Mouse (Mus musculus): ENCODE results near the gene Tmem247. TPM values are rescaled to one million over a fixed set of nuclear protein-coding genes. Genes with fewer than 3 reads are reported as not detected.

The Tmem247 gene
- polyA plus RNA-seq, 1 experiment: not detected

GRCm38 (mm10) chr17:86967536-86968525, 50.7 kb downstream of the Tmem247 start:
- WGBS: 39% methylated on average over 10 of the region's 10 CpGs
- H3K27ac ChIP-seq (ENCODE audit: control insufficient read depth, insufficient read depth, low read depth, low read length, poor library complexity): peak overlapping the region; percentile 44
- TF ChIP-seq POLR2A (IDR thresholded peaks at IDR 0.05; ENCODE audit: borderline replicate concordance, control insufficient read depth, low read depth, low read length): no peak
- TF ChIP-seq CTCF (IDR thresholded peaks at IDR 0.05; ENCODE audit: control insufficient read depth, insufficient read depth, low read length): no peak

GRCm38 (mm10) chr17:86968581-86968980, 51.4 kb downstream of the Tmem247 start:
- no peak for TF ChIP-seq CTCF (IDR thresholded peaks at IDR 0.05; ENCODE audit: control insufficient read depth, insufficient read depth, low read length)
- Histone ChIP-seq H3K4me1 (ENCODE audit: control insufficient read depth, insufficient read depth, low read length) (peaks cover 12% of the 10 kb centered on the region), H3K4me3 (replicated peaks; ENCODE audit: control insufficient read depth, low read depth, low read length) (no peak overlapping the region), H3K27ac (ENCODE audit: control insufficient read depth, insufficient read depth, low read depth, low read length, poor library complexity) (peak overlapping the region; percentile 58; the same call in 1 of the 2 replicates)
- WGBS: 48% methylated on average over 5 of the region's 5 CpGs

More at GRCm38 (mm10) chr17:86967536-86968525, 50.7 kb downstream of the Tmem247 start:
- H3K4me3 ChIP-seq (replicated peaks; ENCODE audit: control insufficient read depth, low read depth, low read length): no peak overlapping the region
- H3K4me1 ChIP-seq (ENCODE audit: control insufficient read depth, insufficient read depth, low read length): peaks cover 12% of the 10 kb centered on the region

GRCm38 (mm10) chr17:86969582-86969981, 52.4 kb downstream of the Tmem247 start:
- H3K4me1 ChIP-seq (ENCODE audit: control insufficient read depth, insufficient read depth, low read length): peaks cover 12% of the 10 kb centered on the region
- no peak overlapping the region for H3K4me3 ChIP-seq (replicated peaks; ENCODE audit: control insufficient read depth, low read depth, low read length)
- 2% methylated on average over 5 of the region's 5 CpGs for WGBS
- TF ChIP-seq POLR2A (IDR thresholded peaks at IDR 0.05; ENCODE audit: borderline replicate concordance, control insufficient read depth, low read depth, low read length) (no peak), CTCF (IDR thresholded peaks at IDR 0.05; ENCODE audit: control insufficient read depth, insufficient read depth, low read length) (peak; percentile 24)
- H3K27ac ChIP-seq (ENCODE audit: control insufficient read depth, insufficient read depth, low read depth, low read length, poor library complexity): peak overlapping the region; percentile 58; the same call in 1 of the 2 replicates

GRCm38 (mm10) chr17:86970026-86970750, 53.0 kb downstream of the Tmem247 start:
- Histone ChIP-seq H3K4me3 (replicated peaks; ENCODE audit: control insufficient read depth, low read depth, low read length) (no peak overlapping the region), H3K27ac (ENCODE audit: control insufficient read depth, insufficient read depth, low read depth, low read length, poor library complexity) (peak overlapping the region; percentile 45), H3K4me1 (ENCODE audit: control insufficient read depth, insufficient read depth, low read length) (peaks cover 12% of the 10 kb centered on the region)
- TF ChIP-seq POLR2A (IDR thresholded peaks at IDR 0.05; ENCODE audit: borderline replicate concordance, control insufficient read depth, low read depth, low read length): no peak
- TF ChIP-seq CTCF (IDR thresholded peaks at IDR 0.05; ENCODE audit: control insufficient read depth, insufficient read depth, low read length): no peak
- 77% methylated on average over 15 of the region's 15 CpGs for WGBS

GRCm38 (mm10) chr17:86971036-86971435, 53.9 kb downstream of the Tmem247 start:
- WGBS: 39% methylated on average over 5 of the region's 5 CpGs
- Histone ChIP-seq H3K27ac (ENCODE audit: control insufficient read depth, insufficient read depth, low read depth, low read length, poor library complexity) (no peak overlapping the region), H3K4me3 (replicated peaks; ENCODE audit: control insufficient read depth, low read depth, low read length) (no peak overlapping the region), H3K4me1 (ENCODE audit: control insufficient read depth, insufficient read depth, low read length) (peaks cover 12% of the 10 kb centered on the region)
- TF ChIP-seq CTCF (IDR thresholded peaks at IDR 0.05; ENCODE audit: control insufficient read depth, insufficient read depth, low read length) (no peak), POLR2A (IDR thresholded peaks at IDR 0.05; ENCODE audit: borderline replicate concordance, control insufficient read depth, low read depth, low read length) (no peak)

GRCm38 (mm10) chr17:86971860-86972259, 54.7 kb downstream of the Tmem247 start:
- peaks cover 12% of the 10 kb centered on the region for H3K4me1 ChIP-seq (ENCODE audit: control insufficient read depth, insufficient read depth, low read length)
- WGBS: 46% methylated on average over 7 of the region's 7 CpGs
- H3K27ac ChIP-seq (ENCODE audit: control insufficient read depth, insufficient read depth, low read depth, low read length, poor library complexity): no peak overlapping the region
- no peak for TF ChIP-seq CTCF (IDR thresholded peaks at IDR 0.05; ENCODE audit: control insufficient read depth, insufficient read depth, low read length)
- no peak for TF ChIP-seq POLR2A (IDR thresholded peaks at IDR 0.05; ENCODE audit: borderline replicate concordance, control insufficient read depth, low read depth, low read length)
- H3K4me3 ChIP-seq (replicated peaks; ENCODE audit: control insufficient read depth, low read depth, low read length): no peak overlapping the region

Other genes starting within 250 kb of the Tmem247 start
- gene Epas1, start 163.6 kb upstream of the Tmem247 start, polyA plus RNA-seq (2011; ENCODE audit: insufficient read depth, insufficient read length, low replicate concordance, missing spikeins): 12.7 and 28.0 TPM in 2 replicates
- gene Atp6v1e2, start 30.5 kb downstream of the Tmem247 start, polyA plus RNA-seq (2011; ENCODE audit: insufficient read depth, insufficient read length, low replicate concordance, missing spikeins): not detected in 2 replicates
- gene Rhoq, start 45.7 kb downstream of the Tmem247 start, polyA plus RNA-seq (2011; ENCODE audit: insufficient read depth, insufficient read length, low replicate concordance, missing spikeins): 4.2 and 13.9 TPM in 2 replicates
- gene Pigf, start 108.1 kb downstream of the Tmem247 start, polyA plus RNA-seq (2011; ENCODE audit: insufficient read depth, insufficient read length, low replicate concordance, missing spikeins): 6.0 and 9.8 TPM in 2 replicates
- 23.8 and 38.6 TPM in 2 replicates for gene Cript, start 108.2 kb downstream of the Tmem247 start, polyA plus RNA-seq (2011; ENCODE audit: insufficient read depth, insufficient read length, low replicate concordance, missing spikeins)
- gene Socs5, start 190.3 kb downstream of the Tmem247 start, polyA plus RNA-seq (2011; ENCODE audit: insufficient read depth, insufficient read length, low replicate concordance, missing spikeins): 2.6 TPM in 2 replicates